Mouse (Mus musculus) left cerebral cortex, adult 8-10 months (tissue): ENCODE measurements at regions not wholly inside any gene's neighbourhood (a gene's known extent, or its start where the extent isn't known, plus 50 kb on each side); places are given as distances from the start of the nearest gene placed in this dataset.
"Not testable (repeated sequence)": the region's sequence is repeated elsewhere in the genome, so short reads cannot be mapped to it uniquely, and the experiment has no call there.

Experiments
- DNase-seq, 2 experiments: peaks; one replicate each; pipeline ENCODE4 v3.0.0; 2022; ENCODE audit warnings: low spot score in 2 of 2

DNA sequence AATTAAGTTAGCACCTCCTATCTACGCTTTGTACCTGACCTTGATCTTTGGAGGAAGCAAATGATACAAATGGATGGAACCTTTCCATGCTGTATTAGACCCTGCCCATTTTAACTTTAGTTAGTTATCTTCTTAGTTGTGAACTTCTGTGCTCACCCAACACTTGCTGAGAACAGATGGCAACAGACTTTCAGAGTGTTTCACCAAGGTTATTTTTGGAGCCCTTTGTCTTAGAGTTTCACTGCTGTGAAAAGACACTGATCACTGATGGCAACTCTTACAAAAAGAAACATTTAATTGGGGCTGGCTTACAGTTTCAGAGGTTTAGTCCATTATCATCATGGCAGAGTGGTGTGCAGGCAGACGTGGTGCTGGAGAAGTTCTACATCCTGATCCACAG lies 88.8 kb upstream of the Zfp746 start:
- no peak for DNase-seq

DNA sequence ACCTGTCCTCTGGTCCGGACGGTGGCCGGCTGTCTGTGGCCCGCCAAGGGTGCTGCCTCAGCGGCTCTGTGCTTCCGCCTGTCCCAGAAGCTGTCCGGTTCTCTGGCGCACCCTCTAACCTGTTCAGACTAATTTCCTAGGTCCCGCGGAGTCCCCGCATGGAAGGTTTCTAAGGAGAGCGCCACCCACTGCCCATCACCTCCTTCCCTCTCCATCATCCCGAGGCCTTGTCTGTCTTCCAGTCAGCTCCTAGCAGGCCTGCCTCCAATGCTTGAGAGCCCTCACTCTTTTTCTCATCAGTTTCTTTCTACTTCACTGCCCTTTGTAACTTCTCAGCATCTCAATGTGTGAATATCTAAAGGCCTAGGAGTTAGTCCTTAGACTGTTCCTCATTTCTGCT lies 86.4 kb upstream of the Zfp746 start:
- not testable (repeated sequence) for DNase-seq

DNA sequence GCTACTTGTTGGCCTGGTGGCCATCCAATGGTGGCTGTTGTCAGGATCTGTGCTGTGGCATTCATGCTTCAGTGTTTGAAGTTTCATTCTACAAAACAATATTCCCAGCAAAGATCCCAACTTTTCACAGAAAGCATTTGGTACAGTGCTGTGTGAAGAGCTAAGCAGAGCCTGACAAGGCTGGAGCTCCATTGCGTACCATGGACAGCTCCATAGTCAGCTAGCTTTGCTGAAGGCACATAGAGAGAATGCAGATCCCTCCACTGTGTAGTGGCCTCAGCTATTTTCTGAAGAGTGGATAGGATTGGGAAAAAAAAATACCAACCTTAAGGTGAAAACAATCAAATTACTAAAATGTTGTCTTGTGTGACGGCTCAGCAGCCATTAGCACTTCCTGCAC lies 50.5 kb upstream of the Zfp746 start:
- DNase-seq = no peak
